Mouse (Mus musculus): Measurements from ENCODE around the gene Gm20388. TPM values are rescaled to one million over a fixed set of nuclear protein-coding genes. Genes with fewer than 3 reads are reported as not detected.

Gene Gm20388
- total RNA-seq, 2 experiments from 2014 or later, result 4.0 TPM; not detected in 1

- DNase-seq, result no peak
Measured at GRCm38 (mm10) chr8:122897200-122897599, 2986.6 kb downstream of the Gm20388 start.

GRCm38 (mm10) chr8:122898018-122898417 is 2987.4 kb downstream of the Gm20388 start:
- DNase-seq, result no peak

GRCm38 (mm10) chr8:122898473-122898872 is 2987.8 kb downstream of the Gm20388 start:
- no peak for DNase-seq

GRCm38 (mm10) chr8:122899085-122899484 is 2988.4 kb downstream of the Gm20388 start:
- DNase-seq, result no peak

- DNase-seq, result peak in 1 of 2 experiments; percentile 47
Measured at GRCm38 (mm10) chr8:122901476-122901875, 2990.8 kb downstream of the Gm20388 start.

GRCm38 (mm10) chr8:122901892-122902515 is 2991.4 kb downstream of the Gm20388 start:
- DNase-seq, result no peak

- DNase-seq, result peak; percentile 47 to 49
Measured at GRCm38 (mm10) chr8:122902581-122902980, 2991.9 kb downstream of the Gm20388 start.

- DNase-seq, result no peak
Measured at GRCm38 (mm10) chr8:122903002-122903401, 2992.4 kb downstream of the Gm20388 start.

- DNase-seq, result no peak
Measured at GRCm38 (mm10) chr8:122904496-122904895, 2993.9 kb downstream of the Gm20388 start.

- peak in 1 of 2 experiments; percentile 69 for DNase-seq
Measured at GRCm38 (mm10) chr8:122905346-122905745, 2994.7 kb downstream of the Gm20388 start.

GRCm38 (mm10) chr8:122906463-122907021 is 2995.9 kb downstream of the Gm20388 start:
- DNase-seq, result peak; percentile 97

- no peak for DNase-seq
Measured at GRCm38 (mm10) chr8:122912150-122912549, 3001.5 kb downstream of the Gm20388 start.

- no peak for DNase-seq
Measured at GRCm38 (mm10) chr8:122912871-122913270, 3002.2 kb downstream of the Gm20388 start.

GRCm38 (mm10) chr8:122916766-122917165 is 3006.1 kb downstream of the Gm20388 start:
- DNase-seq, result no peak

- DNase-seq, result peak; percentile 78
Measured at GRCm38 (mm10) chr8:122917531-122918392, 3007.1 kb downstream of the Gm20388 start.

- no peak for DNase-seq
Measured at GRCm38 (mm10) chr8:122918438-122919107, 3007.9 kb downstream of the Gm20388 start.

GRCm38 (mm10) chr8:122920890-122921289 is 3010.2 kb downstream of the Gm20388 start:
- DNase-seq, result no peak

GRCm38 (mm10) chr8:122922945-122923344 is 3012.3 kb downstream of the Gm20388 start:
- DNase-seq, result no peak

- peak in 1 of 2 experiments; percentile 29 for DNase-seq
Measured at GRCm38 (mm10) chr8:122923431-122924090, 3012.9 kb downstream of the Gm20388 start.

GRCm38 (mm10) chr8:122924091-122924490 is 3013.4 kb downstream of the Gm20388 start:
- DNase-seq, result no peak

GRCm38 (mm10) chr8:122925939-122926722 is 3015.5 kb downstream of the Gm20388 start:
- DNase-seq, result no peak
